Mouse (Mus musculus): Measurements from ENCODE around the gene Ccdc117.

- TF ChIP-seq POLR2A (IDR thresholded peaks at IDR 0.05; ENCODE audit: borderline replicate concordance, extremely low read depth, low read depth, low read length) (no peak), CTCF (IDR thresholded peaks at IDR 0.05; ENCODE audit: insufficient read depth, low read length) (no peak)
Observed at GRCm38 (mm10) chr11:5571856-5572255, 29.9 kb upstream of the Ccdc117 start.

Measured in lung, adult 2 months (tissue).